Comparison of ENCODE assay signal across 30 mouse cellular contexts in the genomic region with DNA sequence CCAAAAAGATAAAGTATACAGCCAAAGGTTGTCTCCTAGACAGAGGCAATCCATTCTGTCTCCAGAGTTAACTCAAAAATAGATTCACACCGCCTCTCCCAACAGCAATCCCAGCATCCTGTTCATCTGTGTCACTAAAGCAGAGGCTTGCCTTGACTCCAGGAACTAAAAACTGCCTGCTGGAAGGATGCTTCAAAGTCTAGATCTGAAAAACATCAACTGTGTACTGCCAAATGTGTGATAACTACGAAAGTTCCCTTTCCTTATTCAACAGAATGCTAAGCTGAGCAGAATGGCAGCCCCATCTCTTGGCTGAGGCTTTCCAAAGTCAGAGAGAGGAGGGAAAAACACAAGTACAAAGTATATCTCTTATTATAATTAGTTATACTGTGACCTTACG.
DNase-seq lines count a peak whose midpoint lies in the region; ATAC-seq and TF ChIP-seq lines count a peak whose summit lies in the region.
"Had no signal": no experiment of that assay in that cellular context is flagged by ENCODE, and none has a peak within 500 bp of the region (broad histone marks: within the 10 kb centered on the region; RNA-seq: fewer than 3 reads in every experiment).

No protein-coding gene starts in this region.

- intact Hi-C loops in left cerebral cortex, adult 2 months (cut with DNase I), result no loop called here

- H3K4me3 ChIP-seq in left cerebral cortex, adult 2 months, result no peak overlapping the region
- H3K4me3 ChIP-seq: embryonic facial prominence, embryonic 13.5 days; forebrain, embryonic 10.5 days; gastrocnemius, adult 2 months; heart, embryonic 10.5 days; heart, embryonic 15.5 days; hindbrain, embryonic 12.5 days; intestine, embryonic 15.5 days; limb, embryonic 13.5 days; lung, embryonic 15.5 days; midbrain, embryonic 10.5 days; midbrain, embryonic 15.5 days; neural tube, embryonic 12.5 days; stomach, embryonic 15.5 days had no signal

- peak; percentile 94 for ATAC-seq in frontal cortex, adult (ENCODE audit: low TSS enrichment)
- ATAC-seq: forebrain, embryonic 16.5 days; hindbrain, postnatal 0 days; intestine, embryonic 15.5 days; midbrain, embryonic 15.5 days; Patski had no signal

- peak overlapping the region; percentile 61 for H3K27ac ChIP-seq in left cerebral cortex, adult 2 months
- H3K27ac ChIP-seq: embryonic facial prominence, embryonic 13.5 days; forebrain, embryonic 10.5 days; gastrocnemius, adult 2 months; heart, embryonic 10.5 days; heart, embryonic 15.5 days; hindbrain, embryonic 12.5 days; hindbrain, postnatal 0 days; intestine, embryonic 15.5 days; limb, embryonic 13.5 days; lung, embryonic 15.5 days; midbrain, embryonic 10.5 days; midbrain, embryonic 15.5 days; neural tube, embryonic 12.5 days; stomach, embryonic 15.5 days had no signal

- DNase-seq in frontal cortex, postnatal 25 days (ENCODE audit: low spot score in 2 of 2), result no peak
- DNase-seq in right cerebral cortex, adult 2 months (ENCODE audit: low spot score in 2 of 2), result peak; percentile 26 to 42
- DNase-seq in right cerebral cortex, postnatal 25 days, result no peak
- DNase-seq in left cerebral cortex, adult 2 months (ENCODE audit: extremely low spot score in 1 of 2, low spot score in 2 of 2), result no peak
- DNase-seq in telencephalon, adult 2 months (ENCODE audit: low read depth, low spot score), result peak; percentile 75
- no peak for DNase-seq in adrenal gland, postnatal 25 days
- DNase-seq in gastrocnemius, postnatal 4 days (ENCODE audit: low spot score in 2 of 2), result no peak
- DNase-seq: adrenal gland, postnatal 10 days; cerebellum, adult 18-20 months; cerebellum, postnatal 10 days; gastrocnemius, adult 2 months; kidney, adult 2 months; kidney, postnatal 10 days; thymus, postnatal 14 days had no signal

- no peak for TF ChIP-seq CTCF in left cerebral cortex, adult 2 months (IDR thresholded peaks at IDR 0.05)

Comparison
In these comparisons a context has a peak if more than half of its experiments do, and no peak if none do; other contexts are left out.
1. DNase-seq: peak in right cerebral cortex, adult 2 months (2 of 2) and telencephalon, adult 2 months (single experiment); none in frontal cortex, postnatal 25 days (0 of 2), right cerebral cortex, postnatal 25 days (single experiment), left cerebral cortex, adult 2 months (0 of 2), adrenal gland, postnatal 25 days (single experiment) and gastrocnemius, postnatal 4 days (0 of 2).